Mouse (Mus musculus) hindbrain, postnatal 0 days (tissue): ENCODE results near the gene Ttc12. TPM values are rescaled to one million over a fixed set of nuclear protein-coding genes. Genes with fewer than 3 reads are reported as not detected.

Source experiments
- ATAC-seq: fragments of 200-750 bp; cut with Nextera tagmentation; 2 replicates; pipeline ENCODE4 v1.8.0; 2017; ENCODE audit warnings: mild to moderate bottlenecking, moderate TSS enrichment, moderate library complexity
- DNase-seq: peaks from one replicate; pipeline ENCODE4 v3.0.0-alpha.2; 2015; ENCODE audit warnings: low spot score
- H3K27ac ChIP-seq: fragments of 300-500 bp; sonication (generic); 2 replicates; pipeline ENCODE4 v1.5.1; 2014; ENCODE audit warnings: mild to moderate bottlenecking
- H3K27me3 ChIP-seq: fragments of 300-500 bp; sonication (generic); 2 replicates; pipeline ENCODE4 v1.6.1; 2014; ENCODE audit warnings: low read length, mixed read lengths; ENCODE audit not compliant: insufficient read depth
- H3K36me3 ChIP-seq: fragments of 300-500 bp; sonication (generic); 2 replicates; pipeline ENCODE4 v1.6.1; 2014; ENCODE audit warnings: low read length, mixed read lengths; ENCODE audit not compliant: insufficient read depth
- H3K4me1 ChIP-seq: fragments of 300-500 bp; sonication (generic); 2 replicates; pipeline ENCODE4 v1.6.1; 2014; ENCODE audit warnings: antibody characterized with exemption, low read length, mixed read lengths; ENCODE audit not compliant: insufficient read depth
- H3K4me2 ChIP-seq: fragments of 300-500 bp; sonication (generic); 2 replicates; pipeline ENCODE4 v1.6.1; 2014; ENCODE audit warnings: low read depth, mild to moderate bottlenecking, low read length, moderate library complexity, mixed read lengths
- H3K4me3 ChIP-seq: fragments of 300-500 bp; sonication (generic); 2 replicates; pipeline ENCODE4 v1.5.1; 2014; ENCODE audit warnings: low read length
- H3K9ac ChIP-seq: fragments of 300-500 bp; sonication (generic); replicated peaks from 2 replicates; pipeline ENCODE4 v1.6.1; 2014; ENCODE audit warnings: mild to moderate bottlenecking, low read length, moderate library complexity, mixed read lengths
- H3K9me3 ChIP-seq: fragments of 300-500 bp; sonication (generic); 2 replicates; pipeline ENCODE4 v1.6.1; 2016; ENCODE audit warnings: low read length, mixed read lengths
- CTCF ChIP-seq: IDR thresholded peaks from 2 replicates; pipeline ENCODE4 v1.5.1; 2016; ENCODE audit warnings: antibody characterized with exemption, control low read depth, low read depth
- WGBS: fragments of 180-500 bp; shearing (Covaris S2); extraction: QIAGEN DNeasy Blood & Tissue Kit; methylation state at CpG from one replicate; pipeline ENCODE4 v1.1.7; 2014; 5-methylcytosine and 5-hydroxymethylcytosine counted together
- polyA plus RNA-seq: library from polyadenylated mRNA; unstranded; fragments of >200 nt; fragmentation: Nextera tagmentation; extraction: Ambion mirVana; gene quantifications from 2 replicates; pipeline ENCODE4 v1.2.1, GENCODE M21; 2015
- total RNA-seq: library from RNA; depleted of rRNA; stranded (reverse); fragments of >200 nt; gene quantifications from 2 replicates; pipeline ENCODE4 v1.2.3, GENCODE M21; 2014; rRNA removed

The Ttc12 gene
- total and polyA plus RNA-seq, 2 experiments from 2014 or later, result 1.0 to 2.0 TPM

DNA sequence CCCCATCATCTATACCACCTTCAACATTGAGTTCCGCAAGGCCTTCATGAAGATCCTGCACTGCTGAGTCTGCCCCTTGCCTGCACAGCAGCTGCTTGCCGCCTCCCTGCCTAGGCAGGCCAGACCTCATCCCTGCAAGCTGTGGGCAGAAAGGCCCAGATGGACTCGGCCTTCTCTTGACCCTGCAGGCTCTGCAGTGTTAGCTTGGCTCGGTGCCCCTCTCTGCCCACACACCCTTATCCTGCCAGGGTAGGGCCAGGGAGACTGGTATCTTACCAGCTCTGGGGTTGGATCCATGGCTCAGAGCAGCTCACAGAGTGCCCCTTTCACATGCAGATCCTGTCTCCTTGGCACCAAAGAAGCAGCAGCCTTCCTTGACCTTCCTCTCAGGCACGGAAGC lies 79.0 kb downstream of the Ttc12 start:
- Histone ChIP-seq H3K27me3 (no peaks in the 10 kb centered on the region), H3K4me3 (no peak overlapping the region)
- WGBS, result 72% methylated on average over 5 of the region's 5 CpGs

DNA sequence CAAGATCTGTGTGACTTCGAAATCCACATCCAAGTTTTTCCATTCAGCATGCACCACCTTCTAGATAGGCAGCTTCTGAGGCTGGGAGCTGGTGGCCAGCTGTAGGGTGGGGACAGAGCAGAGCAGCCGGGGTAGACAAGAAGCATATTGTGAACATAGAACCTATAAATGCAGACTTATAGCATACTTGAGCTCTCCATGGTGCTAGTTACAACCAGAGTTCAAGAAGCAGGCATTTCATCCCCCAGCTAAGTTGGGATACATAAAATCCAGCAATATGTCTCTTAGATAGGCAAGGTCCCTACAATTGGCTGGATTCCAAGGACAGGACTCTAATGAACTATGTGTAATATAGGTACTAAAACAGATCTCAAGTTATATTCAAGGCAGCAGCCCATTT lies 82.3 kb downstream of the Ttc12 start:
- H3K27ac ChIP-seq, result no peak overlapping the region
- no peak overlapping the region for H3K4me2 ChIP-seq
- WGBS, result 69% methylated on average over 2 of the region's 2 CpGs
- no peaks in the 10 kb centered on the region for H3K27me3 ChIP-seq
- H3K4me3 ChIP-seq, result no peak overlapping the region
- H3K4me1 ChIP-seq, result no peaks in the 10 kb centered on the region
- H3K9me3 ChIP-seq, result no peaks in the 10 kb centered on the region
- H3K36me3 ChIP-seq, result no peaks in the 10 kb centered on the region
- no peak for TF ChIP-seq CTCF
- no peak overlapping the region for H3K9ac ChIP-seq
- DNase-seq (no peak), ATAC-seq (no peak)

More for the DNA sequence above, 79.0 kb downstream of the Ttc12 start:
- no peak for TF ChIP-seq CTCF
- Histone ChIP-seq H3K36me3 (no peaks in the 10 kb centered on the region), H3K9me3 (no peaks in the 10 kb centered on the region), H3K27ac (no peak overlapping the region), H3K9ac (no peak overlapping the region), H3K4me1 (no peaks in the 10 kb centered on the region), H3K4me2 (no peak overlapping the region)
- no peak for ATAC-seq
- DNase-seq, result no peak

DNA sequence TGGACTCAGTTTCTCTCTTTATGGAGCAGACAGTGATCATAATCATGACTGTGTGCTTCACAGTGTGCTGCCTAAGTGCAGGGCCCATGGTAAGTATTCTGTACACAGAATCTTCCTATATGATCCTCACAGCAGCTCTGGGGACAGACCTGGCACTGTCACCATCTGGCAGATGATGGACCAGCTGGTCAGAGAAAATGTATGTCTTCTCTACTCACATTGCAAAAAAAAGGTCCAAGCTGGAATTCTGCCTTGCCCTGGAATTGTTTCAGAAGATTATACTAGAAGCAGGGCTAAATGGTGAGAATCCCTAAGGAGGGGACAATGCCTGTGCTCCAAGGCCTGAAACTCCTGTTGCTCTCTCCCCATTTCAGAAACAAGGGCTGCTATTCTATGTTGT lies 90.0 kb downstream of the Ttc12 start:
- Histone ChIP-seq H3K27me3 (no peaks in the 10 kb centered on the region), H3K27ac (no peak overlapping the region), H3K9me3 (no peaks in the 10 kb centered on the region), H3K9ac (no peak overlapping the region), H3K4me2 (no peak overlapping the region), H3K4me3 (no peak overlapping the region), H3K36me3 (no peaks in the 10 kb centered on the region), H3K4me1 (no peaks in the 10 kb centered on the region)
- ATAC-seq, result no peak
- no peak for TF ChIP-seq CTCF
- DNase-seq, result no peak

DNA sequence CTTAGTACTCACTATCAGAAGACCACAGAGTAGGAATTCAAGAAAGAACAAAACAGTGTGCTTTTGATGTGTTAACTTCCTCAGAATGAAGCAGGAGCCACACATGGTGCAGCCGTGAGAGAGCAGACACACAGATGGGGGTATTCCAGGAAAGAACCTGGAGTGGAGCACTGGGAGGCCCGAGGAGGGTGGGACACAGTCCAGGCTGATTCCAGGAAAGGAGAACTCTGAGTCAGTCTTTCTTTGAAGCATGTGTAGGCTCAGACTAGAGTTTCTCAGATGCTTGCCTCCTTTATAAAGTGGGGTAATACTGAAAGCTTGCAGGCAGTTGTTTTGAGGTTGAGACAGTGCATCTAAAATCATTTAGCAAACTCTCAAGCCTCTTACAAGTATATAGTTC lies 93.8 kb downstream of the Ttc12 start:
- no peaks in the 10 kb centered on the region for H3K36me3 ChIP-seq
- no peak overlapping the region for H3K4me3 ChIP-seq
- no peak for DNase-seq
- no peak overlapping the region for H3K9ac ChIP-seq
- H3K27ac ChIP-seq, result no peak overlapping the region
- ATAC-seq, result no peak
- no peak for TF ChIP-seq CTCF
- H3K27me3 ChIP-seq, result no peaks in the 10 kb centered on the region
- H3K9me3 ChIP-seq, result no peaks in the 10 kb centered on the region
- H3K4me2 ChIP-seq, result no peak overlapping the region
- WGBS, result 50% methylated on average over 2 of the region's 2 CpGs
- H3K4me1 ChIP-seq, result no peaks in the 10 kb centered on the region

Other genes starting within 250 kb of the Ttc12 start
- not detected in 2 replicates for gene Gm4894, start 235.7 kb downstream of the Ttc12 start, total RNA-seq
- not detected in 2 replicates for gene Gm4894, start 235.7 kb downstream of the Ttc12 start, polyA plus RNA-seq
- gene Drd2, start 145.6 kb downstream of the Ttc12 start, total RNA-seq, result 8.2 and 8.4 TPM in 2 replicates
- gene Drd2, start 145.6 kb downstream of the Ttc12 start, polyA plus RNA-seq, result 4.4 and 4.9 TPM in 2 replicates
- gene Ankk1, start 59.2 kb downstream of the Ttc12 start, total RNA-seq, result 0.10 and 0.18 TPM in 2 replicates
- not detected in 2 replicates for gene Ankk1, start 59.2 kb downstream of the Ttc12 start, polyA plus RNA-seq